Mouse (Mus musculus) limb, embryonic 12.5 days (tissue): ENCODE data around the gene Olfr704. TPM values are rescaled to one million over a fixed set of nuclear protein-coding genes. Genes with fewer than 3 reads are reported as not detected.
"Not testable (repeated sequence)": the region's sequence is repeated elsewhere in the genome, so short reads cannot be mapped to it uniquely, and the experiment has no call there.

Source experiments
- ATAC-seq: fragments of 200-750 bp; cut with Nextera tagmentation; 2 replicates; pipeline ENCODE4 v1.8.0; 2017; ENCODE audit warnings: low read depth, moderate TSS enrichment; ENCODE audit not compliant: insufficient number of reproducible peaks, insufficient read depth, low FRiP score, low TSS enrichment
- H3K27ac ChIP-seq: fragments of 300-500 bp; sonication (generic); 2 replicates; pipeline ENCODE4 v1.5.1; 2016; ENCODE audit warnings: mild to moderate bottlenecking, moderate library complexity
- H3K27me3 ChIP-seq: fragments of 300-500 bp; sonication (generic); 2 replicates; pipeline ENCODE4 v1.6.1; 2016; ENCODE audit warnings: mild to moderate bottlenecking, moderate library complexity
- H3K36me3 ChIP-seq: fragments of 300-500 bp; sonication (generic); 2 replicates; pipeline ENCODE4 v1.6.1; 2016; ENCODE audit warnings: mild to moderate bottlenecking, moderate library complexity
- H3K4me1 ChIP-seq: fragments of 300-500 bp; sonication (generic); replicated peaks from 2 replicates; pipeline ENCODE4 v1.6.1; 2016
- H3K4me2 ChIP-seq: fragments of 300-500 bp; sonication (generic); 2 replicates; pipeline ENCODE4 v1.6.1; 2016; ENCODE audit warnings: mild to moderate bottlenecking, moderate library complexity
- H3K4me3 ChIP-seq: fragments of 300-500 bp; sonication (generic); replicated peaks from 2 replicates; pipeline ENCODE4 v1.5.1; 2016; ENCODE audit warnings: mild to moderate bottlenecking
- H3K9ac ChIP-seq: fragments of 300-500 bp; sonication (generic); replicated peaks from 2 replicates; pipeline ENCODE4 v1.6.1; 2016; ENCODE audit warnings: mild to moderate bottlenecking, moderate library complexity
- H3K9me3 ChIP-seq: fragments of 300-500 bp; sonication (generic); 2 replicates; pipeline ENCODE4 v1.6.1; 2016; ENCODE audit warnings: mild to moderate bottlenecking, moderate library complexity
- WGBS: fragments of 180-500 bp; shearing (Covaris S2); methylation state at CpG from one replicate; pipeline ENCODE4 v1.1.7; 2016; 5-methylcytosine and 5-hydroxymethylcytosine counted together
- polyA plus RNA-seq: library from polyadenylated mRNA; unstranded; fragments of >200 nt; fragmentation: Nextera tagmentation; extraction: Ambion mirVana; gene quantifications from 2 replicates; pipeline ENCODE4 v1.2.1, GENCODE M21; 2016

The Olfr704 gene
- not detected in 2 replicates for polyA plus RNA-seq

DNA sequence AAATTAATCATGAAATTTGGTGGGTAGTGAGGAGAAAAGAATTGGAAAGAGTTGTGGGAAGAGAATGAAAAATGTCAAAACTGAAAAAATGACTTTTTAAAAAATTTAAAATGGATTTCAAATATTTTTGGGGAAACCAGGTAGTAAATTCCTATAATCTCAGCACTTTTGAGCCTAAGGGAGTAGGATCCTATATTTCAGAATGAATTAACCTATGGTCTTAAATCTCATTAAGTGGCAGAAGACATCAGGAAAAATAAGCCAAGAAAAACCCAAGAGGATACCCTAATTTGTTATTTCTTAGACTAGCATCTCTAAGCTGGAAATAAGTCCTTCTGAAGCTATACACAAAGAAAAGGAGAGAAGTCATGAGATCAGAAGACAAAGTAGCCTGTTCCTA, at the start of gene Olfr704:
TSS of gene Olfr704 (plus strand) at position 301 of the 400 bp plus-strand sequence.
- H3K9me3 ChIP-seq: peaks cover 4% of the 10 kb centered on the region; the same call in 1 of the 2 replicates
- ATAC-seq: no peak

DNA sequence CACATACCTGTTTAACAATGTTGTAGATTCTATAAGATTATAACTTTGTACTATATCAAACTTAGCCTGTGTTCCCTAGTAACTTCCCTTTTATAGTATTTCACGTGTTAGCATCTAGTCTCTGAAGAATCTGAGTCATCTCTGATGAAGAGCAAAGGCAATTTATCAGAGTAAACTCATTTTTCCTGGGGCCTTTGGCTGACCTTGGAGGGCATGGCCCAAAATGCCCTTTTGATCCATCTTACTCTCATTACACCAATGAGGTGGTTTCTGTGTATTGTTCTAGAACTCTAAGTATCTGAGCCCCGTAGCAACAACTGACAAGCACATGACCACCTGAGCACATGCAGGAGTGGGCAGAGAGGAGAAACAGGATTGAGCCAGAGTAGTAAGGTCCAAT, 49.2 kb upstream of the Olfr704 start, which contains the start of gene Olfr701:
TSS of gene Olfr701 (plus strand) at position 301 of the 400 bp plus-strand sequence.
- H3K4me3 ChIP-seq: no peak within 1 kb of the TSS
- H3K27me3 ChIP-seq: no peaks in the 10 kb centered on the region
- ATAC-seq: no peak
- no peak within 1 kb of the TSS for H3K4me2 ChIP-seq
- no peaks in the 10 kb centered on the region for H3K36me3 ChIP-seq
- H3K27ac ChIP-seq: no peak within 1 kb of the TSS
- no peak within 1 kb of the TSS for H3K9ac ChIP-seq
- no peaks in the 10 kb centered on the region for H3K4me1 ChIP-seq
- no peaks in the 10 kb centered on the region for H3K9me3 ChIP-seq
- WGBS: 76% methylated on average over 2 of the region's 2 CpGs

More for the DNA sequence above, at the start of gene Olfr704:
- no peaks in the 10 kb centered on the region for H3K27me3 ChIP-seq
- no peaks in the 10 kb centered on the region for H3K36me3 ChIP-seq
- no peaks in the 10 kb centered on the region for H3K4me1 ChIP-seq
- H3K4me2 ChIP-seq: no peak within 1 kb of the TSS
- H3K27ac ChIP-seq: no peak within 1 kb of the TSS
- no peak within 1 kb of the TSS for H3K9ac ChIP-seq
- no peak within 1 kb of the TSS for H3K4me3 ChIP-seq

DNA sequence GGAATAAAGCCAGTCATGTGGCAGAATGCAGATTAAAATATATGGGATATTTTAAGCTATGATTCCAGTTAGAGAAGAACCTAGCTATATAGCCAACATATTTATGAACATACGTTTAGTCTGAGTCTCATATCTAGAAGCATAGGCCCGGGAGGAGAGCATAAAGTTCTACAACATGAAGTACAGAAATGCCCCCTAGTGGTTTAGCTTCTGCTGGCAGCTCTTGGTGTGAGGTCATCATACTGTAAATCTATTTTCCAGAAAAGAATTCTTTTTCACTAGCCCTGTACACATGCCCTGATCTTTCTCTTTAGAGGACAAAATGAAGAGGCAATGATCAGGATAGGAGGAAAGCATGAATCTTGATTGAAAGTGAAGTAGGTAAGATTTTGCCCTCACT, 47.2 kb upstream of the Olfr704 start:
- Histone ChIP-seq H3K4me3 (no peak overlapping the region), H3K27me3 (no peaks in the 10 kb centered on the region), H3K4me1 (no peaks in the 10 kb centered on the region), H3K27ac (no peak overlapping the region), H3K36me3 (no peaks in the 10 kb centered on the region), H3K4me2 (no peak overlapping the region), H3K9me3 (no peaks in the 10 kb centered on the region), H3K9ac (no peak overlapping the region)
- 55% methylated on average over 2 of the region's 2 CpGs for WGBS
- no peak for ATAC-seq

DNA sequence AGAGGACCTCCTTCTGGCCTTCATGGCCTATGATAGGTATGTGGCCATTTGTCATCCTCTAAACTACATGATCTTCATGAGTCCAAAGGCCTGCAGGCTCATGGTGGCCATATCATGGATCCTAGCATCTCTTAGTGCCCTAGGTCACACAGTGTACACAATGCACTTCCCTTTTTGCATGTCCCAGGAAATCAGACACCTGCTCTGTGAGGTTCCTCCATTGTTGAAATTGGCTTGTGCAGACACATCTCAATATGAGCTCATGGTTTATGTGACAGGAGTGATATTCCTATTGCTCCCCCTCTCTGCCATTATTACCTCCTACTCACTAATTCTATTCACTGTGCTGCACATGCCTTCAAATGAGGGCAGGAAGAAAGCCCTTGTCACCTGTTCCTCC, 44.6 kb upstream of the Olfr704 start:
- ATAC-seq: no peak
- Histone ChIP-seq H3K9me3 (no peaks in the 10 kb centered on the region), H3K36me3 (no peaks in the 10 kb centered on the region), H3K4me3 (no peak overlapping the region), H3K4me2 (no peak overlapping the region), H3K27ac (no peak overlapping the region), H3K27me3 (no peaks in the 10 kb centered on the region), H3K4me1 (no peaks in the 10 kb centered on the region), H3K9ac (no peak overlapping the region)

DNA sequence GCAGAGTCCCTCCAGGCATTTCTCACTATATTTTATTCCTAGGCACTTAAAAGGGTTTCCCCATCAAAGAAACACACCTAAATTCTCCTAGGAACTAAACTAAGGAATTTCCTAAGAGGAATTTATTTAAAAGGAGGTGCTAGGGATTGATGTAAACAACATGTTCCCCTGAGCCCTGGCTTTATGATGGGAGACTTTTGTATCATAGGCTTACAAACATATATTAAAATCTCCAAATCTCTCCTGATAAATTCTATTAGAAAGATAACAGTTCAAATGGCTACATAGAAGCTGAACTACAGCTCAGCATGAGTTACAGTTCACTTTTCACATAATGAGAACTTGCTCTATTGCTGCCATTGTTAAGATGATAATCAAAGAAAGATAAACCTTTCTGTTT, 29.2 kb upstream of the Olfr704 start, which contains the start of gene Olfr702:
TSS of gene Olfr702 (minus strand) at position 101 of the 400 bp plus-strand sequence.
- Histone ChIP-seq H3K4me3 (no peak within 1 kb of the TSS), H3K9ac (no peak within 1 kb of the TSS), H3K27me3 (no peaks in the 10 kb centered on the region), H3K4me1 (no peaks in the 10 kb centered on the region), H3K36me3 (no peaks in the 10 kb centered on the region), H3K4me2 (no peak within 1 kb of the TSS), H3K27ac (no peak within 1 kb of the TSS), H3K9me3 (no peaks in the 10 kb centered on the region)
- ATAC-seq: no peak

DNA sequence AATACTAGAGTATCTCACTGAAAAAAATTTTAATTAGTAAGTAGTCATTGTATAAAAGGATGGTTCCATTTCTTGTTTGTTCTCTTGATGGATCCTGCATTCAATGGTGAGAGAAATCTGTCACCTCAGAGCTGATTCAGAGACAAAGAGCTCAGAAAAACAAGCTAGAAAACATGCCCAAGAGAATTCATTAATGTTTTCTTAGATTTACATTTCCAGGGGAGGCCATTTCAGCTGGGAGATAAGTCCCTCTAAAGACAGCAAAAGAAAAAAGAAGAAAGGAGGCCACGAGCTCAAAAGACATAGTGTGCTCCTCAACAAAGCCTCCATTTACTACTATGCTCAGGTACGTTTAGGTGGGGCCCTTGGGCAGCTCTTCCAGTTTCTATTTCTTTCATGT, 19.9 kb upstream of the Olfr704 start, which contains the start of gene Olfr703:
TSS of gene Olfr703 (plus strand) at position 301 of the 400 bp plus-strand sequence.
- Histone ChIP-seq H3K36me3 (no peaks in the 10 kb centered on the region), H3K27me3 (no peaks in the 10 kb centered on the region), H3K4me3 (no peak within 1 kb of the TSS), H3K9me3 (no peaks in the 10 kb centered on the region), H3K27ac (no peak within 1 kb of the TSS), H3K4me1 (no peaks in the 10 kb centered on the region), H3K4me2 (no peak within 1 kb of the TSS), H3K9ac (no peak within 1 kb of the TSS)
- no peak for ATAC-seq
- 78% methylated on average over 2 of the region's 2 CpGs for WGBS

DNA sequence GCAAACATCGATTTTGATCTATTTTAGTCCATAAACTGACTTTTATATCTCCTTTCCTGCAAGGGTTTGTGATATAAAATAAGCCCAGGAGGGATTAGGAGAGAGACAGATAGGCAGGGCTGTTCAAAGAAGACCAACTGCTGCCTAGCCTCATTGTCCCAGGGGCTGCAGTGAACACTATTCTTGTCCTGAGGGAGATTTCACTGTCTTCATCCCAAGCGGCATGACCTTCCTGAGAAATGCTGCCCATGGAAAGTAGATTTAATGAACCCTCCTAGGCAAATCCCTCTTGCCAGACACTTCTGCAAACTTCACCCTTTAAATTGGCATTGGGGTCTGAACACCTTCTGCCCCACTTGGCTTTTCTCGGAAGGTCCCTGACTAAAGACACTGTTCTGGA, 13.8 kb downstream of the Olfr704 start, which contains the start of gene Olfr705:
TSS of gene Olfr705 (minus strand) at position 101 of the 400 bp plus-strand sequence.
- ATAC-seq: no peak
- H3K4me1 ChIP-seq: no peaks in the 10 kb centered on the region
- H3K4me2 ChIP-seq: no peak within 1 kb of the TSS
- H3K4me3 ChIP-seq: no peak within 1 kb of the TSS
- H3K36me3 ChIP-seq: no peaks in the 10 kb centered on the region
- no peaks in the 10 kb centered on the region for H3K9me3 ChIP-seq
- no peak within 1 kb of the TSS for H3K9ac ChIP-seq
- H3K27me3 ChIP-seq: no peaks in the 10 kb centered on the region
- 80% methylated on average over 3 of the region's 3 CpGs for WGBS
- no peak within 1 kb of the TSS for H3K27ac ChIP-seq

DNA sequence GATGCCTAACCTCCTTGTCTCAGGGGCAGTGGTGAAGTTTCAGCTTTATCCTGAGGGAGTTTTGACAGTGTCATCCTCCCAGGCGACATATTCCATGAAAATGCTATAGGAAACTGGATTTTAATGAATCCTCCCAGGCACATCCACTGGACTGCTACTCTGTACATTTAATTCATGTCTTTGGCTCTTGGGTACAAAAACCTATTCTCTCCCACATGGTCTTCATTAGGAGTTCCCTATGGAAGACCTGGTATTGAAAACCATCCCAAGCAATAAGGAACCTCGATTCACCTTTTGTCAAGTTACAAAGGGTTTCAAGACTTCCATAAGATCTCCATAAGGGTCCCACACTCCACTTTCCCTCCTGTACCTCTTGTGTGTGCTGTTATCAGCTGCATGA, 25.1 kb downstream of the Olfr704 start, which contains the start of gene Olfr706:
TSS of gene Olfr706 (minus strand) at position 101 of the 400 bp plus-strand sequence.
- Histone ChIP-seq H3K4me2 (no peak within 1 kb of the TSS), H3K9me3 (no peaks in the 10 kb centered on the region), H3K36me3 (no peaks in the 10 kb centered on the region), H3K9ac (no peak within 1 kb of the TSS), H3K27me3 (no peaks in the 10 kb centered on the region), H3K27ac (no peak within 1 kb of the TSS), H3K4me1 (no peaks in the 10 kb centered on the region), H3K4me3 (no peak within 1 kb of the TSS)
- 83% methylated on average over 2 of the region's 2 CpGs for WGBS
- no peak for ATAC-seq

DNA sequence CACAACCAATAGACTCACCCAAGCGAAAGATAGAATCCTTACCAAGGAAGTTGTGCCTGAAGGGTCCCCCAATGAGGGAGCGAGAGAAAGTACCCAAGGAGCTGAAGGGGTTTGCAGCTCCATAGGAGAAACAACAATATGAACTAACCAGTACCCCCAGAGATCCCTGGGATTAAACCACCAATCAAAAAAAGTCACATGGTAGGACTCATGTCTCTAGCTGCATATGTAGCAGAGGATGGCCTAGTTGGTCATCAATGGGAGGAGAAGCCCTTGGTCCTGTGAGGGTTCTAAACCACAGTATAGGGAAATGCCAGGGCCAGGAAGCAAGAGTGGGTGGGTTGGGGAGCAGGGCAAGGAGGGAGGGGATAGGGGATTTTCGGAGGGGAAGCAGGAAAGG, 38.2 kb downstream of the Olfr704 start, which contains the start of gene Olfr707:
TSS of gene Olfr707 (minus strand) at position 101 of the 400 bp plus-strand sequence.
- H3K4me2 ChIP-seq, H3K9ac ChIP-seq, H3K4me3 ChIP-seq, H3K4me1 ChIP-seq, ATAC-seq, H3K36me3 ChIP-seq, H3K27ac ChIP-seq, H3K27me3 ChIP-seq, H3K9me3 ChIP-seq: not testable (repeated sequence)
- 86% methylated on average over 3 of the region's 3 CpGs for WGBS

DNA sequence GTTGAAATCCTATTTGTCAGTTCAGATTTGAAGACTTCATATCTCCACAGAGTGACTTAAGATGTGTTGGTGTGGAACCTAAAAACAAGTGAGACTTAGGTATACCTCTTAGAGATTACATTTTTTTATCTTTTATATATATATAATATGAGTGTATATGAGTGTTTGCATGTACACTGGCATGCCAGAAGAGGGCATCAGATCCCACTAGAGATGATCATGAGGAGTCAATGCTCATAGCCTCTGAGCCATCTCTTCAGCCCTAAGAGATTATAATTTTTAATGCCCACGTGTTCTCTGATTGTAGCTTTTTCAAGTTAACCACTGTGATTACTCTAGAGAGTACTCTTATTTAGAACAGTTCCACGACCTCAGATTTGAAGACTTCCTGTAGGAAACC, 44.7 kb downstream of the Olfr704 start, which contains the start of gene Olfr1532-ps1:
TSS of gene Olfr1532-ps1 (plus strand) at position 326 of the 400 bp plus-strand sequence.
- no peak within 1 kb of the TSS for H3K9ac ChIP-seq
- H3K9me3 ChIP-seq: no peaks in the 10 kb centered on the region
- no peaks in the 10 kb centered on the region for H3K4me1 ChIP-seq
- H3K27me3 ChIP-seq: no peaks in the 10 kb centered on the region
- no peaks in the 10 kb centered on the region for H3K36me3 ChIP-seq
- H3K4me2 ChIP-seq: no peak within 1 kb of the TSS
- ATAC-seq: no peak
- no peak within 1 kb of the TSS for H3K4me3 ChIP-seq
- H3K27ac ChIP-seq: no peak within 1 kb of the TSS
- 60% methylated on average over 2 of the region's 2 CpGs for WGBS
